Comparison of ENCODE assay signal across 8 mouse cellular contexts in genomic region chr5:3341111-3341911, GRCm38 (mm10). TPM values are rescaled to one million over a fixed set of nuclear protein-coding genes. Genes with fewer than 3 reads are reported as not detected.
DNase-seq lines count a peak whose midpoint lies in the region; ATAC-seq and TF ChIP-seq lines count a peak whose summit lies in the region.

Cdk6 (plus strand) TSS chr5:3341485.

- H3K9ac ChIP-seq in forebrain, embryonic 12.5 days = peak within 1 kb of the TSS; percentile 66
- H3K9ac ChIP-seq in lung, embryonic 15.5 days = peak within 1 kb of the TSS; percentile 88

- H3K9me3 ChIP-seq in forebrain, embryonic 12.5 days = no peaks in the 10 kb centered on the region
- no peaks in the 10 kb centered on the region for H3K9me3 ChIP-seq in lung, embryonic 15.5 days

- no peak for TF ChIP-seq CTCF in bone marrow, adult 2 months (IDR thresholded peaks at IDR 0.05; ENCODE audit: control insufficient read depth, insufficient read depth, low read length)

- peak; percentile 35; the same call in 1 of the 2 replicates for TF ChIP-seq POLR2A in bone marrow, adult 2 months (IDR thresholded peaks at IDR 0.05; ENCODE audit: borderline replicate concordance, control insufficient read depth, low read depth, low read length)

- no peaks in the 10 kb centered on the region for H3K36me3 ChIP-seq in forebrain, embryonic 12.5 days (replicated peaks)
- no peaks in the 10 kb centered on the region for H3K36me3 ChIP-seq in lung, embryonic 15.5 days

- peak within 1 kb of the TSS; percentile 97 for H3K4me2 ChIP-seq in forebrain, embryonic 12.5 days
- peak within 1 kb of the TSS; percentile 90 for H3K4me2 ChIP-seq in lung, embryonic 15.5 days

- peaks cover 18% of the 10 kb centered on the region for H3K27me3 ChIP-seq in forebrain, embryonic 12.5 days
- H3K27me3 ChIP-seq in lung, embryonic 15.5 days = no peaks in the 10 kb centered on the region

- peak within 1 kb of the TSS; percentile 93 for H3K4me3 ChIP-seq in bone marrow, adult 2 months (replicated peaks; ENCODE audit: control insufficient read depth, low read depth, low read length)
- peak within 1 kb of the TSS; percentile 59 for H3K4me3 ChIP-seq in forebrain, embryonic 12.5 days (replicated peaks)
- H3K4me3 ChIP-seq in lung, embryonic 15.5 days = peak within 1 kb of the TSS; percentile 86

- H3K27ac ChIP-seq in bone marrow, adult 2 months (ENCODE audit: control insufficient read depth, insufficient read depth, low read depth, low read length, poor library complexity) = peak within 1 kb of the TSS; percentile 78
- H3K27ac ChIP-seq in forebrain, embryonic 12.5 days = peak within 1 kb of the TSS; percentile 77
- H3K27ac ChIP-seq in lung, embryonic 15.5 days = peak within 1 kb of the TSS; percentile 95

- H3K4me1 ChIP-seq in bone marrow, adult 2 months (ENCODE audit: control insufficient read depth, insufficient read depth, low read length) = no peaks in the 10 kb centered on the region
- peaks cover 25% of the 10 kb centered on the region for H3K4me1 ChIP-seq in forebrain, embryonic 12.5 days
- 0 out of 2 replicates have a peak, but pooled peaks cover 3% of the 10 kb centered on the region for H3K4me1 ChIP-seq in lung, embryonic 15.5 days

- intact Hi-C loops in heart, postnatal 10 days (cut with DNase I) = loop anchor here (5.0 kb wide), 2 partner anchors 91 to 119 kb away; no protein-coding TSS in a partner anchor

- DNase-seq in heart, postnatal 10 days = peak; percentile 72 to 74
- peak; percentile 31 to 67 for DNase-seq in kidney, postnatal 36 days
- DNase-seq in thymus, postnatal 14 days = peak; percentile 81

- no peak for ATAC-seq in CD4-positive, CD25-positive, alpha-beta regulatory T cell, adult 4 months
- peak; percentile 31; the same call in 1 of the 2 replicates for ATAC-seq in forebrain, embryonic 12.5 days (ENCODE audit: low FRiP score)
- ATAC-seq in lung, embryonic 15.5 days (ENCODE audit: borderline replicate concordance, extremely low read depth, low FRiP score, low TSS enrichment) = peak; percentile 63; the same call in 1 of the 2 replicates
- ATAC-seq in neutrophil, adult 5-6 weeks (ENCODE audit: extremely low read depth, insufficient number of reproducible peaks, low FRiP score, poor library complexity, severe bottlenecking) = 0 out of 2 replicates have a peak, but pooled peaks have one; percentile 14

- WGBS in bone marrow, adult 2 months = under 1% methylated on average over 59 of the region's 59 CpGs
- under 1% methylated on average over 50 of the region's 59 CpGs for WGBS in forebrain, embryonic 12.5 days
- 1% methylated on average over 53 of the region's 59 CpGs for WGBS in lung, embryonic 15.5 days

RNA-seq across cellular contexts. Expression of gene Cdk6, which starts in this region (rescaled TPM):
- polyA plus RNA-seq in CD4-positive, CD25-positive, alpha-beta regulatory T cell, adult 4 months (2017; shearing (Covaris generic)) = 10 to 100 TPM; 20.8 to 22.3 TPM
- 10.8 and 31.0 TPM in 2 replicates for polyA plus RNA-seq in bone marrow, adult 2 months (2011; ENCODE audit: insufficient read depth, insufficient read length, low replicate concordance, missing spikeins)
- 31.2 and 32.4 TPM in 2 replicates for polyA plus RNA-seq in forebrain, embryonic 12.5 days (2016; fragmentation: Nextera tagmentation; extraction: Ambion mirVana)
- total RNA-seq in heart, postnatal 10 days (2021) = 10 to 100 TPM; 41.9 to 48.2 TPM
- 47.0 and 59.1 TPM in 2 replicates for polyA plus RNA-seq in lung, embryonic 15.5 days (2015; fragmentation: Nextera tagmentation; extraction: Ambion mirVana)
- total RNA-seq in neutrophil, adult 5-6 weeks (2017) = 11.4 and 12.2 TPM in 2 replicates
